Mouse (Mus musculus): ENCODE data around the gene Steap3. TPM values are rescaled to one million over a fixed set of nuclear protein-coding genes. Genes with fewer than 3 reads are reported as not detected.

The Steap3 gene
- polyA plus RNA-seq (2014; fragmentation: Nextera tagmentation; extraction: Ambion mirVana): 3.3 and 3.7 TPM in 2 replicates

- H3K27me3 ChIP-seq (ENCODE audit: control insufficient read depth, insufficient read depth, low read length): no peaks in the 10 kb centered on the region
- no peaks in the 10 kb centered on the region for H3K9me3 ChIP-seq (replicated peaks; ENCODE audit: control insufficient read depth, low read length)
- H3K27ac ChIP-seq (replicated peaks; ENCODE audit: low read depth, low read length): no peak within 1 kb of the TSS
- 90% methylated on average over 5 of the region's 5 CpGs for WGBS
- no peak for ATAC-seq (replicated peaks; ENCODE audit: insufficient number of reproducible peaks, low FRiP score, low TSS enrichment, low read depth)
- H3K4me2 ChIP-seq (ENCODE audit: low read depth, low read length): no peak within 1 kb of the TSS
- H3K36me3 ChIP-seq (replicated peaks; ENCODE audit: control insufficient read depth, insufficient read depth, low read depth, low read length): no peaks in the 10 kb centered on the region
- H3K4me1 ChIP-seq (ENCODE audit: control insufficient read depth, insufficient read depth, low read length): no peaks in the 10 kb centered on the region
- no peak within 1 kb of the TSS for H3K4me3 ChIP-seq (ENCODE audit: low read depth, low read length)
- DNase-seq (ENCODE audit: low spot score): no peak
- no peak within 1 kb of the TSS for H3K9ac ChIP-seq (replicated peaks; ENCODE audit: low read length)
These were observed at the start of gene Steap3 for GRCm38 (mm10) chr1:120272605-120273004. Gene Steap3, minus strand, starts transcription at chr1:120272705.

GRCm38 (mm10) chr1:120321270-120322021, 48.9 kb upstream of the Steap3 start:
- no peaks in the 10 kb centered on the region for H3K9me3 ChIP-seq (replicated peaks; ENCODE audit: control insufficient read depth, low read length)
- DNase-seq (ENCODE audit: low spot score) (no peak), ATAC-seq (replicated peaks; ENCODE audit: insufficient number of reproducible peaks, low FRiP score, low TSS enrichment, low read depth) (no peak)
- H3K27ac ChIP-seq (replicated peaks; ENCODE audit: low read depth, low read length): no peak overlapping the region
- H3K4me3 ChIP-seq (ENCODE audit: low read depth, low read length): no peak overlapping the region
- H3K36me3 ChIP-seq (replicated peaks; ENCODE audit: control insufficient read depth, insufficient read depth, low read depth, low read length): no peaks in the 10 kb centered on the region
- H3K4me1 ChIP-seq (ENCODE audit: control insufficient read depth, insufficient read depth, low read length): no peaks in the 10 kb centered on the region
- H3K27me3 ChIP-seq (ENCODE audit: control insufficient read depth, insufficient read depth, low read length): no peaks in the 10 kb centered on the region
- H3K9ac ChIP-seq (replicated peaks; ENCODE audit: low read length): no peak overlapping the region
- 79% methylated on average over 16 of the region's 16 CpGs for WGBS
- H3K4me2 ChIP-seq (ENCODE audit: low read depth, low read length): no peak overlapping the region

- H3K9ac ChIP-seq (replicated peaks; ENCODE audit: low read length): no peak overlapping the region
- H3K4me2 ChIP-seq (ENCODE audit: low read depth, low read length): no peak overlapping the region
- 74% methylated on average over 2 of the region's 2 CpGs for WGBS
- H3K27me3 ChIP-seq (ENCODE audit: control insufficient read depth, insufficient read depth, low read length): no peaks in the 10 kb centered on the region
- no peaks in the 10 kb centered on the region for H3K4me1 ChIP-seq (ENCODE audit: control insufficient read depth, insufficient read depth, low read length)
- no peaks in the 10 kb centered on the region for H3K9me3 ChIP-seq (replicated peaks; ENCODE audit: control insufficient read depth, low read length)
- no peak overlapping the region for H3K27ac ChIP-seq (replicated peaks; ENCODE audit: low read depth, low read length)
- no peaks in the 10 kb centered on the region for H3K36me3 ChIP-seq (replicated peaks; ENCODE audit: control insufficient read depth, insufficient read depth, low read depth, low read length)
- H3K4me3 ChIP-seq (ENCODE audit: low read depth, low read length): no peak overlapping the region
- ATAC-seq (replicated peaks; ENCODE audit: insufficient number of reproducible peaks, low FRiP score, low TSS enrichment, low read depth) (no peak), DNase-seq (ENCODE audit: low spot score) (no peak)
These were observed 33.3 kb upstream of the Steap3 start for GRCm38 (mm10) chr1:120305801-120306200.

- no peaks in the 10 kb centered on the region for H3K27me3 ChIP-seq (ENCODE audit: control insufficient read depth, insufficient read depth, low read length)
- H3K36me3 ChIP-seq (replicated peaks; ENCODE audit: control insufficient read depth, insufficient read depth, low read depth, low read length): no peaks in the 10 kb centered on the region
- WGBS: 92% methylated on average over 2 of the region's 2 CpGs
- DNase-seq (ENCODE audit: low spot score) (no peak), ATAC-seq (replicated peaks; ENCODE audit: insufficient number of reproducible peaks, low FRiP score, low TSS enrichment, low read depth) (no peak)
- no peak overlapping the region for H3K4me3 ChIP-seq (ENCODE audit: low read depth, low read length)
- H3K4me1 ChIP-seq (ENCODE audit: control insufficient read depth, insufficient read depth, low read length): no peaks in the 10 kb centered on the region
- no peaks in the 10 kb centered on the region; the same call in 1 of the 2 replicates for H3K9me3 ChIP-seq (replicated peaks; ENCODE audit: control insufficient read depth, low read length)
- no peak overlapping the region for H3K27ac ChIP-seq (replicated peaks; ENCODE audit: low read depth, low read length)
- H3K4me2 ChIP-seq (ENCODE audit: low read depth, low read length): no peak overlapping the region
- H3K9ac ChIP-seq (replicated peaks; ENCODE audit: low read length): no peak overlapping the region
These were observed 24.4 kb upstream of the Steap3 start for GRCm38 (mm10) chr1:120296936-120297335.

GRCm38 (mm10) chr1:120293803-120294202, 21.3 kb upstream of the Steap3 start:
- WGBS: 48% methylated on average over 1 of the region's 1 CpGs
- Histone ChIP-seq H3K27me3 (ENCODE audit: control insufficient read depth, insufficient read depth, low read length) (no peaks in the 10 kb centered on the region), H3K4me1 (ENCODE audit: control insufficient read depth, insufficient read depth, low read length) (no peaks in the 10 kb centered on the region), H3K9me3 (replicated peaks; ENCODE audit: control insufficient read depth, low read length) (no peaks in the 10 kb centered on the region; the same call in 1 of the 2 replicates), H3K27ac (replicated peaks; ENCODE audit: low read depth, low read length) (no peak overlapping the region), H3K36me3 (replicated peaks; ENCODE audit: control insufficient read depth, insufficient read depth, low read depth, low read length) (no peaks in the 10 kb centered on the region), H3K4me2 (ENCODE audit: low read depth, low read length) (no peak overlapping the region), H3K4me3 (ENCODE audit: low read depth, low read length) (no peak overlapping the region), H3K9ac (replicated peaks; ENCODE audit: low read length) (no peak overlapping the region)
- no peak for DNase-seq (ENCODE audit: low spot score)
- no peak for ATAC-seq (replicated peaks; ENCODE audit: insufficient number of reproducible peaks, low FRiP score, low TSS enrichment, low read depth)

GRCm38 (mm10) chr1:120291709-120292108, 19.2 kb upstream of the Steap3 start:
- ATAC-seq (replicated peaks; ENCODE audit: insufficient number of reproducible peaks, low FRiP score, low TSS enrichment, low read depth): no peak

GRCm38 (mm10) chr1:120289843-120290242, 17.3 kb upstream of the Steap3 start:
- no peak for DNase-seq (ENCODE audit: low spot score)
- no peaks in the 10 kb centered on the region for H3K27me3 ChIP-seq (ENCODE audit: control insufficient read depth, insufficient read depth, low read length)
- H3K36me3 ChIP-seq (replicated peaks; ENCODE audit: control insufficient read depth, insufficient read depth, low read depth, low read length): no peaks in the 10 kb centered on the region
- H3K4me1 ChIP-seq (ENCODE audit: control insufficient read depth, insufficient read depth, low read length): no peaks in the 10 kb centered on the region; the same call in 1 of the 2 replicates
- no peak overlapping the region for H3K4me2 ChIP-seq (ENCODE audit: low read depth, low read length)
- 64% methylated on average over 2 of the region's 2 CpGs for WGBS
- H3K4me3 ChIP-seq (ENCODE audit: low read depth, low read length): no peak overlapping the region
- no peaks in the 10 kb centered on the region; the same call in 1 of the 2 replicates for H3K9me3 ChIP-seq (replicated peaks; ENCODE audit: control insufficient read depth, low read length)
- no peak for ATAC-seq (replicated peaks; ENCODE audit: insufficient number of reproducible peaks, low FRiP score, low TSS enrichment, low read depth)
- no peak overlapping the region for H3K27ac ChIP-seq (replicated peaks; ENCODE audit: low read depth, low read length)
- no peak overlapping the region for H3K9ac ChIP-seq (replicated peaks; ENCODE audit: low read length)

More at GRCm38 (mm10) chr1:120291709-120292108, 19.2 kb upstream of the Steap3 start:
- Histone ChIP-seq H3K9ac (replicated peaks; ENCODE audit: low read length) (no peak overlapping the region), H3K4me1 (ENCODE audit: control insufficient read depth, insufficient read depth, low read length) (no peaks in the 10 kb centered on the region; the same call in 1 of the 2 replicates), H3K27ac (replicated peaks; ENCODE audit: low read depth, low read length) (no peak overlapping the region), H3K4me2 (ENCODE audit: low read depth, low read length) (no peak overlapping the region), H3K4me3 (ENCODE audit: low read depth, low read length) (no peak overlapping the region), H3K9me3 (replicated peaks; ENCODE audit: control insufficient read depth, low read length) (no peaks in the 10 kb centered on the region; the same call in 1 of the 2 replicates), H3K36me3 (replicated peaks; ENCODE audit: control insufficient read depth, insufficient read depth, low read depth, low read length) (no peaks in the 10 kb centered on the region), H3K27me3 (ENCODE audit: control insufficient read depth, insufficient read depth, low read length) (no peaks in the 10 kb centered on the region)
- 87% methylated on average over 3 of the region's 3 CpGs for WGBS
- DNase-seq (ENCODE audit: low spot score): no peak

- no peaks in the 10 kb centered on the region for H3K36me3 ChIP-seq (replicated peaks; ENCODE audit: control insufficient read depth, insufficient read depth, low read depth, low read length)
- 26% methylated on average over 4 of the region's 4 CpGs for WGBS
- ATAC-seq (replicated peaks; ENCODE audit: insufficient number of reproducible peaks, low FRiP score, low TSS enrichment, low read depth) (no peak), DNase-seq (ENCODE audit: low spot score) (no peak)
- no peaks in the 10 kb centered on the region for H3K9me3 ChIP-seq (replicated peaks; ENCODE audit: control insufficient read depth, low read length)
- no peak overlapping the region for H3K27ac ChIP-seq (replicated peaks; ENCODE audit: low read depth, low read length)
- H3K27me3 ChIP-seq (ENCODE audit: control insufficient read depth, insufficient read depth, low read length): no peaks in the 10 kb centered on the region
- H3K4me1 ChIP-seq (ENCODE audit: control insufficient read depth, insufficient read depth, low read length): no peaks in the 10 kb centered on the region; the same call in 1 of the 2 replicates
- H3K4me3 ChIP-seq (ENCODE audit: low read depth, low read length): no peak overlapping the region
- no peak overlapping the region for H3K4me2 ChIP-seq (ENCODE audit: low read depth, low read length)
- H3K9ac ChIP-seq (replicated peaks; ENCODE audit: low read length): no peak overlapping the region
These were observed 15.2 kb upstream of the Steap3 start for GRCm38 (mm10) chr1:120287679-120288078.

Measured in embryonic facial prominence, embryonic 11.5 days (tissue).